Mouse (Mus musculus) cerebral cortex, adult 2 months (tissue): ENCODE results near the gene Rftn1.

Source experiments
- WGBS: fragments of 180-500 bp; shearing (Covaris S2); methylation state at CpG from one replicate; pipeline ENCODE4 v1.1.7; 2018; 5-methylcytosine and 5-hydroxymethylcytosine counted together

The Rftn1 gene

GRCm38 (mm10) chr17:50021400-50021799, 169.1 kb downstream of the Rftn1 start:
- 76% methylated on average over 4 of the region's 4 CpGs for WGBS

GRCm38 (mm10) chr17:50020211-50021001, 170.1 kb downstream of the Rftn1 start:
- 61% methylated on average over 16 of the region's 16 CpGs for WGBS

GRCm38 (mm10) chr17:50019819-50020210, 170.7 kb downstream of the Rftn1 start:
- WGBS: 84% methylated on average over 3 of the region's 3 CpGs

GRCm38 (mm10) chr17:50019090-50019489, 171.4 kb downstream of the Rftn1 start:
- 67% methylated on average over 5 of the region's 5 CpGs for WGBS

DNA sequence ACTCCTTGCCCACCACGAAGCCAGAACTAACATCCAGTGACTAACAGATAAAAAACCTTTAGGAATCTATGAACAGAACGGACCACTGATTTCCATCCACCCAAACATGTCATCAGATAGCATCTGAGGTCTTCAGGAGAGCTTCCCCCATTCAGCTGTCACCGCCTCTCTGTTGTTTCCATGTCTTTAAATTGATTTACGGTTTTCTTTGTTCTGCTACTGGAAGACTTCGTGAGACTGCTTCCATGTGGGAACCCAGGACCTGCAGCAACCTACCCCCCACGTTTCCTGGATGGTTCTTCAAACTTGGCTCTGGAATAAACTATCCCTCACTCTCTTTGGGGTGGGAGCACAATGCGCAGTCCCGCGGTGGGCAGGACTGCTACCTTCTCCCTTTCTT, 175.8 kb downstream of the Rftn1 start:
- 93% methylated on average over 9 of the region's 9 CpGs for WGBS

DNA sequence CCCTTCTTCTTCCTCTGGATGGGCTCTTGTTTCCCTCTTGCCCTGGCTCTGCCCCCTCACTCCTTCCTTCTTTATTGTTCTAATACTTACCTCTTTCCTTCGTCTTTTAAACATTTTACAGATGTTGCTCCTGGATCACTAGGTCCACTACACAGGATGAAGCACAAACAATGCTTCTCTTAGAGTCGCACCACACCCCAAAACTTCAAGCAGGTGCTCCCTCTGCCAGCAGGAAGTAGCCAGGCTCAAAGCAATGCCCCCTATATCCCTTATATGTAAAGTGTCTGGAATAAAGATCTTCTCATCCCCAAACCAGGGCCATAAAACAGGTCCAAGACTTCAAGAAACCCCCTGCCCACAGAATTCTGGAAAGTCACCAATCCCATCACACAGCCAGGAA, 176.6 kb downstream of the Rftn1 start:
- 88% methylated on average over 2 of the region's 2 CpGs for WGBS

DNA sequence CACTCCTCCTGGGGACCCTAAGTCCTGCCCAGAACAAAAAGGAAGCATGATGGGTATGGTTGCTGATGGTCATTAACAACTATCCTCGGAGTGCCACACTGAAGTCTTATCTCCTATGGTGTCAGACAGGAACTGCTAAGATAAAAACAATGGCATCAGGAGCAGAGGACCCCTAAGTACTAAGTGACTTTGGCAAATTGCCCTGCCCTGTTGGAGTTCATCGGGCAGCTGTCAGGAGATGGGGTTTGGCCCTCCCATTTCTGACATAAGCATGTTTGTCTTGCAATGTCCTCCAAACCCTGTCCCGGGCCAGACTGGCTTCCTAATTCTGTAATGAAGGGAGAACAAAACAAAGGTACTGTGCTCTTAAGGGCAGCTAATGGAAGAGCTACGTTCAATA, 180.4 kb downstream of the Rftn1 start:
- whole genome bisulfite sequencing: 67% methylated on average over 4 of the region's 4 CpGs

DNA sequence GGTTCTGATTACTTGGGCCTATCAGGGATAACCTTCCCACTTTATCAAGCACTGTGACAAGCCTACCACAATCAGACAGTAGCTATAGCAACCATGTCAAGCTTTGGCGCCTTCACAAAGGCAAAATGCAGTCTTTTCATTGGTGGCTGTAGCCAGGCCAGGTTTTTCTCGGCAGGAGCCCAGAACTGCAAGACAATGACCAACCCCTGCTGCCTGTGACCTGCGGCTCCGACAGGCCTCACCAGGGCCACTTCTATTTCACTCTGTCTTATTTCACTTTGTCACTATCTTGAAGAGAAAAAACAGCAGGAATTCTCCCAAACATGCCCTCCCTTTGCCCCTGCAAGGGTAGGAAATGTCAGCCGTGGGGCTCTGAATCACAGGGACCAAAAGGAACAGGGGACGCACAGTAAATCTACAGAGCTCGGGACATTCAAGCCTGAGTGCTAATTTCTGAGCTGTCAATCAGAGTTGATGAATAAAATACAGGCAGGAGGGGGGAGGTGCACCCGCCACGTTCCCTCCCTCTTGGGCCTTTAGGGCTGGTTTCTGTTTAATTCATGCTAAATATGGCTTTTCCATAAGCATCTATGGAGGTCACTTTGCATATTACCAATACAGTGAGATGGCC, 183.6 kb downstream of the Rftn1 start:
- WGBS: 40% methylated on average over 9 of the region's 9 CpGs

DNA sequence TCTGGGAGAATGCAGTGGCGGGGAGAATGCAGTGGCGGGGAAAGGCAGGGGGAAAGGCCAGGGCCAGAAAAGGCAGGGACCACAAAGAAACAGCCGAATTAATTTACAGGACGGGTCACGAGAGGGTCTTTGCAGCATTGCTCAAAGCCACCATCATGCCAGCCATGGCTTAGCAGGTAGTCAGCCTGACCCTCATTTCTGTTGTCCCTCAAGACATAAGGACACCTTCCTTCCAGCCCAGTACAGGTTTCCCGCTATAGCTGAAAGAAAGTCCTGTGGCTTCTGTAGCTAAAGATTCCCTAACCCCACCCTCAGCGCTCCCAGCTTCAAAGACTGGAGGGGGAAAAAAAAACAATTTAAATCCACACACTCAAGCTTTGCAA, 184.1 kb downstream of the Rftn1 start:
- WGBS: 80% methylated on average over 7 of the region's 7 CpGs

DNA sequence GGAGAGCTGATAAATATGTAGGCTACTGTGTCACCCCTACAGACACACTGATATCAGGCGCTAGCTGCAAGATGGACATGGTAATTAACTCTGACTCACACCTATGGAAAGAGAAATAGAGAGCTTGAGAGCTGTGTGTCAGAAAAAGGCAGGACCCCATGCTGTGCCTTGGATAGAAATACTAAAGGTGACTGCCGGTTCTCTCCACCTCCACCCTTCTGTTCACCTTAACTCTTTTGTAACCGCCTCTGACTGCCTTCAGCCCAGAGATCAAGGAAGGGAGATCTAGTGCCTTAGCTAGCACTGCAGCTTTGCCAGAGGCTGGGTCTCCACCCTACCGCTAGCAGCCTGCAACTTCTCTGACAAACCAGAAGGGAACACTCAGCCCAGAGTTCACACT, 187.3 kb downstream of the Rftn1 start:
- WGBS: 84% methylated on average over 4 of the region's 4 CpGs

- WGBS: 63% methylated on average over 3 of the region's 3 CpGs
Observed at GRCm38 (mm10) chr17:50002171-50002570, 188.3 kb downstream of the Rftn1 start.

GRCm38 (mm10) chr17:50000580-50000979, 189.9 kb downstream of the Rftn1 start:
- 93% methylated on average over 3 of the region's 3 CpGs for WGBS

- WGBS: 74% methylated on average over 5 of the region's 5 CpGs
Observed at GRCm38 (mm10) chr17:49996626-49997152, 193.8 kb downstream of the Rftn1 start.

DNA sequence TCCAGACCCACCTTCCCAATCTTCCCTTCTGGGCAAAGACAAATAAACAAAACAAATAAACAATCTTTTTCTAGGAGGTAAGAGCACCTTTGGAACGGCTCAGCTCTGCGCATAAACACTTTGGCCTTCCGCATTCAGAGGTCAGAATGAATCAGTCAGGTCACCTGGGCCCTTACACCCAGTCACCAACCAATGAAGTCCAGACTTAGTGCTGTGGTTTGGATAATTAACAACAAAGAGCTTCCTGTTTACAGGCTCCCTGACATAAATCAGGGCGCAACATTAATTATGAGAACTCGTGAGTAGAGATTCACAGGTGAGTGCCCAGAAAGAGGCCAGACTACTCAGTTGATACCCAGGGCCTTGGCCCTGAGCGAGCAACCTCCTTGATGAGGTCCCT, 194.4 kb downstream of the Rftn1 start:
- WGBS: 87% methylated on average over 6 of the region's 6 CpGs

- 74% methylated on average over 3 of the region's 3 CpGs for WGBS
Observed at GRCm38 (mm10) chr17:49995226-49995625, 195.2 kb downstream of the Rftn1 start.

DNA sequence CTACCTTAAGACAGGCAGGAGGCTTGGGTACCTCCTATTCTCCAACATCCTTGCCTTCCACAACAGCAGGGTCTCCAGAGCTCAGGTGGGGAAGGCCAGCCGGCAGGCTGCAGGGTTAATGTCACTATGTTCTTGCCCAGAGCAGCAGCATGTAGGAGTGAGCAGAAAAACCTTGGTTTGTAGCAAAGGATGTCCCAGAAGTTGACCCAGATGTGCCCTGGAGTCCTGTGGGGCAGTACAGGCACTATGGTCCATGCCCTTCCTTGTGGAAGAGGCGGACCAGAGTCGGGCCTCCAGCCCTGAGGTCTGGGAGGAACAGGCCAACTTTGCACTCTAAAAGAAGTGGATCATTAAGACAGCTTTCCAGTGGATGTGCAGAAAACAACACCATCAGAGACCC, 196.8 kb downstream of the Rftn1 start:
- WGBS: 84% methylated on average over 3 of the region's 3 CpGs

DNA sequence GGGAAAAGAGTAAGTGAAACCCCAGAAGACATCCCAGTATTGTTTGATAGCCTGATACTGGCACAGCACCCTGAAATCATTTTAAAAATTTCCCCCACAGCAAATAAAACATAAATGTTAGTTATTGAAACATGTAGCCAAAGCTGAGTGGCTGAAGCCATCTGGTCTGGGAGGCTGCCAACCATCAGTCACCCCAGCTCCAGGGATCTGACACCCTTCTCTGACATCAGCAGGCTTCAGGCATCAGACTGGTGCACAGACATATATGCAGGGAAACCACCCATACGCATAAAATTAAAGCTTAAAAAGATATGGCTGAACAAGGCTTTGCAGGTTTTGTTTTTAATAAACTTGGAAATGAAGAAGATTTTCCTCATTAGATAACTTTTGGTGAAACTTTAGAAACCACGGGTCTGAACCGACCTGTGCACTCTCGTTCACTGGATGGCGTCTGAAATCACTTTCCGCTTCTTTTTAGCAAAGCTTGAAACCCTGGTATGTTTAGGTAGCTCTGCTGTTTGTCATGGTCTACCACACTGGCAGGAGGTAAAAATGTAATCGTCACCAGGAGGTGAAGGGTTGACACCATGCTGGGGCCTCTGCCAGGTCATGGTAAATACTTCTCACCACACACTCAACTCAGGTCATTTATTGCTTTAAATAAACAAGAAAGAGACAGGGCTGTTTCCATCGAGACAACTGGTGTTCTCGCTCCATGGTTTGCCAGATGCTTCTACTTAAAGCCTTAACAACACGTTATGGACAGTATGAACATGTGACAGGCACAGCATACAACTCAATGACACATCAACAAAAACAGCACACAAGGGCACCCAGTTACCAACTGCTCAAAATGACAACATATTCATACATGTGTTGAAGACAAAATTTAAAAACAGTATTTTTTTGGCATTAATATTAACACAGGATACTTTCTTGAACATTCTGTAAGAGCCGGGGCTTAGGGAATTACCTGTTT, 197.6 kb downstream of the Rftn1 start:
- 86% methylated on average over 11 of the region's 11 CpGs for WGBS

DNA sequence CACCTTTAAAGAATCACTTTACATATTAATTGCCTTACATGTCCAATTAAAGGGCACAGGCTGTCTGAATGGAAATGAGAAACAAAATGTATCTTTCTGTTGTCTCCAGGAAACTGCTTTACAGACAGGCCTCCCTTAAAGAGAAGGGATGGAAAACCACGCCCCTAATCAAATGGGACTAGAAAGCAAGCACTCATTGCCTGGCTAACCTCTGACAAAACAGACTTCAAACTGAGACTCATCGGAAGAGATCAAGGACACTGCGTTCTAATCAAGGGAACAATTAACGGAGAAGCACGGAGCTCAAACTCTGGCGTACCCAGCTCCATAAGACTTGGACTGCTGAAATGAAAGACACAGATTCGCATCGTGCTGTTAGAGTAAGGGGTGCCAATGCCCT, 200.9 kb downstream of the Rftn1 start:
- 75% methylated on average over 8 of the region's 8 CpGs for WGBS

DNA sequence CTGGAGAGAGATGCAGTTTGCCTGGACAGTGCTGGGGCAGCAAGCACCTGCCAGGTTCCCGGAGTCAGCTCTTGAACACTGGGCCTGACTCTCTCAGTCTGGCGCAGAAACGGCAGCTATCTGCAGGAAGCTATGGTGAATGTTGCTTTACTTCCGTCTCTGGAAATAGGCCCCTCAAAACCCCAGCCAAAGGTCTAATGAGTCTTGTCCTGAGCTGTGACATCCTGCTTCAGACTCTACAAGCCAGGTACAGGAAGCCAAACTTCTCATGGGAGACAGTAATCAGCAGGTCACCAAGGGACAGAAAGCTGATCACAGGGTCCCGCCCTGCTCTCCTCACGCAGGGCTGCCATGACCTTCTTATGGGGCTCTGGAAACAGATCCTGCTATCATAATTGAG, 203.4 kb downstream of the Rftn1 start:
- 90% methylated on average over 6 of the region's 6 CpGs for WGBS

DNA sequence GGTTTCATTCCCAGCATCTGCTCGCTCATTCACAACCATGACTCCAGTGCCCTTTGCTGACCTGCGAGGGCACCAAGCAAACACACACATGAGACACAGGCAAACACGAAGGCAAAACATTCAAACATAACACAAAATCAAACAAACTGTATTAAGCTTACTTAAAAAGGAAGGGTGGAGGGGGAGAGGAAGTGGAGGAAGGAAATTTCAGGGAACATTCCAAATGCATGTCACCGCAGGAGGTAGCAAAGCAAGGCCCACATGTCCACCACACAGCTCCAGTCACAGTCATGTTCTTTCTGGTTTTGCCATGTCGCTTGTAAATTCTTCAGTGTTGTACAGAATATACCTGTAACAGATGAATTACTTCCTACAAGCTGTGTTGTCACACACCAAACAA, 207.0 kb downstream of the Rftn1 start:
- WGBS: 90% methylated on average over 5 of the region's 5 CpGs

GRCm38 (mm10) chr17:49982611-49983390, 207.7 kb downstream of the Rftn1 start:
- 90% methylated on average over 6 of the region's 6 CpGs for WGBS
